Mouse (Mus musculus) stomach, postnatal 0 days (tissue): ENCODE results near the gene Map3k21. TPM values are rescaled to one million over a fixed set of nuclear protein-coding genes. Genes with fewer than 3 reads are reported as not detected.
A peak's percentile ranks its signal among the peaks of the same experiment; 100 is the strongest.

ENCODE experiments used
- ATAC-seq: fragments of 200-750 bp; cut with Nextera tagmentation; 2 replicates; pipeline ENCODE4 v1.8.0; 2017; ENCODE audit not compliant: low FRiP score, low TSS enrichment
- DNase-seq: peaks from one replicate; pipeline ENCODE4 v3.0.0-alpha.2; 2016; ENCODE audit warnings: low spot score
- H3K27ac ChIP-seq: fragments of 300-500 bp; sonication (generic); replicated peaks from 2 replicates; pipeline ENCODE4 v1.5.1; 2014; ENCODE audit warnings: mild to moderate bottlenecking, control low read depth
- H3K27me3 ChIP-seq: fragments of 300-500 bp; sonication (generic); 2 replicates; pipeline ENCODE4 v1.6.1; 2014; ENCODE audit warnings: low read length; ENCODE audit not compliant: control insufficient read depth, insufficient read depth
- H3K36me3 ChIP-seq: fragments of 300-500 bp; sonication (generic); 2 replicates; pipeline ENCODE4 v1.6.1; 2014; ENCODE audit warnings: low read length, mixed read lengths; ENCODE audit not compliant: control insufficient read depth, insufficient read depth
- H3K4me1 ChIP-seq: fragments of 300-500 bp; sonication (generic); replicated peaks from 2 replicates; pipeline ENCODE4 v1.6.1; 2014; ENCODE audit warnings: antibody characterized with exemption; ENCODE audit not compliant: control insufficient read depth, insufficient read depth
- H3K4me2 ChIP-seq: fragments of 300-500 bp; sonication (generic); replicated peaks from 2 replicates; pipeline ENCODE4 v1.6.1; 2014; ENCODE audit warnings: low read depth, mild to moderate bottlenecking, control low read depth, moderate library complexity
- H3K4me3 ChIP-seq: fragments of 300-500 bp; sonication (generic); 2 replicates; pipeline ENCODE4 v1.5.1; 2014; ENCODE audit warnings: low read depth, low read length, control low read depth
- H3K9ac ChIP-seq: fragments of 300-500 bp; sonication (generic); 2 replicates; pipeline ENCODE4 v1.6.1; 2014; ENCODE audit warnings: mild to moderate bottlenecking, low read length, control low read depth, mixed read lengths
- H3K9me3 ChIP-seq: fragments of 300-500 bp; sonication (generic); 2 replicates; pipeline ENCODE4 v1.6.1; 2016; ENCODE audit warnings: low read length; ENCODE audit not compliant: control insufficient read depth
- CTCF ChIP-seq: IDR thresholded peaks from 2 replicates; pipeline ENCODE4 v1.5.1; 2016; ENCODE audit warnings: antibody characterized with exemption, low read depth, mild to moderate bottlenecking, moderate library complexity
- EP300 ChIP-seq: optimal IDR thresholded peaks from 2 replicates; pipeline ENCODE3; 2016; ENCODE audit warnings: antibody characterized with exemption
- WGBS: fragments of 180-500 bp; shearing (Covaris S2); extraction: QIAGEN DNeasy Blood & Tissue Kit; methylation state at CpG from one replicate; pipeline ENCODE4 v1.1.7; 2014; 5-methylcytosine and 5-hydroxymethylcytosine counted together
- polyA plus RNA-seq: library from polyadenylated mRNA; unstranded; fragments of >200 nt; fragmentation: Nextera tagmentation; extraction: Ambion mirVana; gene quantifications from 2 replicates; pipeline ENCODE4 v1.2.1, GENCODE M21; 2015

Map3k21 gene
- polyA plus RNA-seq, 1 experiment from 2014 or later = 1.1 TPM

GRCm38 (mm10) chr8:125996031-125996839 is 86.0 kb downstream of the Map3k21 start:
- Histone ChIP-seq H3K9ac (peak overlapping the region; percentile 69), H3K4me2 (peak overlapping the region; percentile 71), H3K4me1 (no peaks in the 10 kb centered on the region), H3K9me3 (no peaks in the 10 kb centered on the region), H3K27ac (peak overlapping the region; percentile 77), H3K4me3 (peak overlapping the region; percentile 54), H3K27me3 (no peaks in the 10 kb centered on the region; the same call in 1 of the 2 replicates), H3K36me3 (no peaks in the 10 kb centered on the region)
- ATAC-seq (peak; percentile 64), DNase-seq (peak; percentile 61)
- 29% methylated on average over 14 of the region's 14 CpGs for WGBS
- TF ChIP-seq EP300 (no peak), CTCF (no peak)

- H3K27ac ChIP-seq = peak overlapping the region; percentile 77
- TF ChIP-seq EP300 (peak; percentile 56), CTCF (0 out of 2 replicates have a peak, but pooled peaks have one; percentile 5)
- no peaks in the 10 kb centered on the region for H3K4me1 ChIP-seq
- no peaks in the 10 kb centered on the region; the same call in 1 of the 2 replicates for H3K27me3 ChIP-seq
- peak overlapping the region; percentile 54 for H3K4me3 ChIP-seq
- WGBS = 13% methylated on average over 6 of the region's 6 CpGs
- H3K4me2 ChIP-seq = peak overlapping the region; percentile 71
- no peaks in the 10 kb centered on the region for H3K36me3 ChIP-seq
- H3K9ac ChIP-seq = 0 out of 2 replicates have a peak overlapping the region, but pooled peaks have one; percentile 69
- DNase-seq (peak; percentile 63), ATAC-seq (peak; percentile 53)
- no peaks in the 10 kb centered on the region for H3K9me3 ChIP-seq
These were observed 86.7 kb downstream of the Map3k21 start for GRCm38 (mm10) chr8:125996980-125997379.

Other genes with a start within 250 kb of the Map3k21 start
- 1.8 and 2.2 TPM in 2 replicates for gene Map10, start 240.6 kb upstream of the Map3k21 start, polyA plus RNA-seq
- 32.2 and 34.1 TPM in 2 replicates for gene Ntpcr, start 180.5 kb upstream of the Map3k21 start, polyA plus RNA-seq
- gene Pcnx2, start 12.1 kb upstream of the Map3k21 start, polyA plus RNA-seq = 0.17 and 0.22 TPM in 2 replicates
- gene Kcnk1, start 84.7 kb downstream of the Map3k21 start, polyA plus RNA-seq = 63.1 and 65.6 TPM in 2 replicates